Mouse (Mus musculus): ENCODE data around the gene Gm20458. TPM values are rescaled to one million over a fixed set of nuclear protein-coding genes. Genes with fewer than 3 reads are reported as not detected.

Gm20458 gene
- total RNA-seq, 2 experiments from 2014 or later, result 3.7 to 11.1 TPM

DNA sequence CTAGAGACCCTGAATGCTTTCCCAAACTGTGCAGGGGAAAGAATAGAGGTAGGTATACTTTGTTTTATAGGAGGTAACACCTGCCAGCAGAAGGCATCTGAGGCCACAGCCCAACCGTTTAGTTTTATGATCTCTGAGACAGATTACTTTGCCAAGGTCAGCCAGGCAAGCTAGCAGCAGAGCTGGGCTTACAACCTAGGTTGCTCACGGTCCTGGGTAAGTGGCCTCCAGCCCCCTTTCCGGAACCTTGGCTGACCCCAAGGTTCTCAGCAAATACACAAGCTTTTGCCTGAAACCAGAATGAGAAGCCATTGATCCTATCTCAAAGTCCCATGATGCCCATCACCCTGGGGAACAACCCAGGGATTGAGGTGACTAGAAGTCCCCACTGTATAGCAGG, 26.1 kb upstream of the Gm20458 start:
- no peak for DNase-seq

GRCm38 (mm10) chr2:164435216-164436090, 25.3 kb upstream of the Gm20458 start:
- DNase-seq, result no peak

GRCm38 (mm10) chr2:164436215-164436913, 24.4 kb upstream of the Gm20458 start:
- DNase-seq, result no peak

- DNase-seq, result peak; percentile 51 to 61
These were observed 23.8 kb upstream of the Gm20458 start for GRCm38 (mm10) chr2:164436961-164437360.

DNA sequence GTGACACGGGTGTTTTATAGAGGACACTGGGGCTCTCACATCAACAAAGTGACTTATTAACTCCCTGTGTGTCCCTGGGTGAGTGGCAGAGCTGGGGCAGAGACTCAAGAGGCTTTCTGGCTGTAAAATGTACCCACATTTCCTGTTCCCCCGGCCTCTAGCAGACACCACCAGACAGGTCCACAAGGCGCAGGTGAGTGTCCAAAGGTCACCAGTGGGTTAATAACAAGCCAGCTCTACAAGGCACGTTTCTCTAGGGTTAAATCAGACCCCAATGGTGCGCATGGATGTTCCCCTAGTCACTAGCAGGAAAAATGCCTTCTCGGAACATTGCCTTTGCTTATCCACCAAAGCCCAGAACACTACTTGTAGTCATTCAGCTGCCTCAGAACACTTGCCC, 23.1 kb upstream of the Gm20458 start:
- no peak for DNase-seq

DNA sequence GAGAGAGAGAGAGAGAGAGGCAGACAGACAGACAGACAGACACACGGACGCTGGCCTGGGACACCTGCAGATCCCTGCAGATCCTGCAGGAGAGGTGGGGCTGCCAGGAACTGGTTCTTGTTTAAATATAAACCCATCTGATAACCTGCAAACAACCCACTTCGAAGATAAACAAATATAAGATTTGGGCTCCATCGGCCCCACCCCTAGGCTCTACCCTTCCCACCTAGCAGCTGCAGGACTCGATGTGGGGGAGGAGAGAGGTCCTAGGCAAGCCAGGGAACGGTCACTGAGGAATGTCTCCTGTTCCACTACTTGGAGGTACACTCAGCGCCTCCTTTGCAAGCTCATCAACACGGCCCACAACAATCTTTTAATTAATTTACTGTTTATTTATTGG, 22.5 kb upstream of the Gm20458 start:
- no peak for DNase-seq

GRCm38 (mm10) chr2:164439001-164439421, 21.8 kb upstream of the Gm20458 start:
- peak; percentile 50 to 63 for DNase-seq

DNA sequence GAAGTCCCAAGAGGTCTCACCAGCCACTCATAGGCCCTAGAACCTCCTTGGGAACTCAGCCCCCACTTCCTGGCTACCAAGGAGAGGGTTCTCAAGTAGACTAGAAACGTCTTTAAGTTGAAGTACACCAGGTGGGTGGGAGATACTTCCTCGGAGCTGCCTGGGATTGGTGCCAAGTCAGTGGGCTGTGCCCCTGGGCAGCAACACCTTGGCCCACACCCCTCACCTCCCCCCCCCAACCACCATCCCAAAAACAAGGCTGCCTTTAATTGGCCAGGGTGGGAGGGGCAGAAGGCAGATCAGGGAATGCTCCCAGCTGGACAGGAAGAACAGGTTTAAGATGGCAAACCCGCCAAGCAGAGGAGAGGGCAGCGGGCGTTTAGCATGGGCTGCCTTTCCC, 20.5 kb upstream of the Gm20458 start:
- no peak for DNase-seq

GRCm38 (mm10) chr2:164441155-164441554, 19.6 kb upstream of the Gm20458 start:
- DNase-seq, result peak in 1 of 2 experiments; percentile 47

DNA sequence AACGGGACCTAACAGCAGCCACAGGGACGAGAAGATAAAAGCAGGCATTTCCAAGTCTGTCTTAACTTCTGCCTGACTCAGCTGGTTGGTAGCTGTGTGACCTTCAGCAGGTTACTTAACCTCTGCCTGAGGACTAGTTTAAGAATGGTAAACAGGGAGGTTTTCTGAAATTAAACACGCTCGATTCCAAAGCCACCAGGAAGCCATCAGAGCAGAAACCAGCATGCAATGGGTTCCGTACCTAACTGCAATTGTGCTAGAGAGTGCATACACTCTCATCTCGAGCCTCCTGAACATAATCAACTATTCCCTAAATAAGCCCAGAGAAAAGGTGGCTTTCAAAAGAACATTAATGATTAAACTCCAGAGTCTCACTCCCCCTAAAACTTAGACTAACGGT, 19.0 kb upstream of the Gm20458 start:
- DNase-seq, result no peak

- peak; percentile 60 to 76 for DNase-seq
These were observed 18.3 kb upstream of the Gm20458 start for GRCm38 (mm10) chr2:164442315-164443050.

GRCm38 (mm10) chr2:164443051-164443437, 17.7 kb upstream of the Gm20458 start:
- DNase-seq, result peak; percentile 90 to 92

- DNase-seq, result peak in 1 of 2 experiments; percentile 40
These were observed 17.2 kb upstream of the Gm20458 start, which contains the start of gene Sdc4 for GRCm38 (mm10) chr2:164443460-164444000. Sdc4 (minus strand) TSS chr2:164443887.

GRCm38 (mm10) chr2:164444701-164445100, 16.1 kb upstream of the Gm20458 start:
- DNase-seq, result no peak

DNA sequence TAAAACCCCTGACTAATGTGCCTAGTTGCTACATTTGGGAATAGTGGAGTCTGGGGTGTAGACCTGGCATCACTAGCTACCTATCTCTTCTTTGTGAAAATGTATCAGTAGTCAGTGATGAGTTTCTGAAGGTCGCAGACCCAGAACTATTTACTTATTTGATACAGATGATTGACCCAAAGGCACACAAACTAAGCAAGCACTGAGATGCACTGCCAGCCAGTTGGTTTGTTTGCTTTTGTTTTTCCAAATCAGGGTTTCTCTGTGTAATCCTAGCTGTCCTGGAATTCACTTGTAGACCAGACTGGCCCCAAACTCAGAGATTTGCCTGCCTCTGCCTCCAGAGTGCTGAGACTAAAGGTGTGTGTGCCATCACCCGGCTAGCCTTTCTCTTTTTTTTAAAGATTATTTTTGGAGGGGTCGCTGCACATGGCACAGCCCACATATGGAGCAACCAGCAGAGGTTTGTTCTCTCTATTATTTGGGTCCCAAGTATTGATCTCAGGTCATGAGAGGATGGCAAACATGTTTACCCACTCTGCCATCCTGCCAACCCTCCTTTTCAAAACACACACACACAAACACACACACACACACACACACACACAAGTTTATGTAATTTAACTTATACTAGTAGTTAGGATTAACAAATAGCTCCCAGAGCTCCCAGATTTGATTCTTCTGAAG, 15.2 kb upstream of the Gm20458 start:
- no peak for DNase-seq

GRCm38 (mm10) chr2:164446086-164446469, 14.7 kb upstream of the Gm20458 start:
- no peak for DNase-seq

GRCm38 (mm10) chr2:164448140-164448539, 12.6 kb upstream of the Gm20458 start:
- no peak for DNase-seq

DNA sequence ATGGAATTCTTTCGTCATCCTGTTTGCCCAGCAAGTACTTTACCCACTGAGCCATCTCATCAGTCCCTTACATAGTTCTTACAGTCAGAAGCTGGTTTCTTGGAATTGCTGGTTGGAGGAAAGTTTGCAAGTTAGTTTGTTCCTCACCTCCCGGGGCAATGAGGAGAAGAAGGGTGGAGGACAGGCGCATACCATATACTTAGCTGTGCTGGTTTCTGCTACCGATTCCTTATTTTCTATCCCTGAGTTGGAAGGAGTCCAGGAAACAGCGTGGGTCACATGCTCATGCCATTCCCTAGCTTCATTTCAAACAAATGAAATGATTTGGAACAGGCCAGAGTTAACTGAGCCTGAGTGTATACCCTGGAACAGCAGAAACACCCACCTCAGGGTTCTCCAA, 11.8 kb upstream of the Gm20458 start:
- DNase-seq, result no peak

DNA sequence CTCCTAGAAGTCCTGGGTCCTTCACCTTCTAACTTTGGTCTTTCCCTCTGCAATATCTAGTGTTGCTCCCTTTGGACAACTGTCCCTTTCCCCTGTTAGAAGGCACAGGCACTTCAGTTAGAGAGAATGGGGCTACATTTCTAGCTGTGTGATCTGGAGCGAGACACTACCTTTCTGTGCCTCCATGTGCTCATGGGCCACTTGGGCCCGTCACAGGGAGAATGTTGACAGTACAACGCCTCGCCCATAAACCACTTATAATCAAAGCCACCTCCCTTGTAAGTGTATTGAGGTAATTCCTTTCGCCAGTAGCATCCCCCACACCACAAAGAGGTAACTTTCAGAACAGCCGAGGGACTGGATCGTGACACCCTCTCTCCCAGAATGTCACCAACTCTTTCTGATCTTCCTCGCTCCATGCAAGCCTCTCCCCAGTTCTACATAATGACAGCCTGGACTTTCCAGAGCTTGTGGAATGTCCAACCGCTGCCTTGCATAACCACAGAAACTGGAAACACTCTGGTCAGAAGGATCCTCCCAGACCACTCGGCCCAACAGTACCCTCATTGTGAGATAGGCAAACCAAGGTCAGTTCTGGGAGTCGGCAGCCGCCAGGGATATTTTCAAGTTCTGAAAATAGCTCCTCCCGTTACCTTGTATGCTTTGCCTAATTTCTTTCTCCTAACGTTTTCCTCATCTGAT, 11.3 kb upstream of the Gm20458 start:
- DNase-seq, result no peak

DNA sequence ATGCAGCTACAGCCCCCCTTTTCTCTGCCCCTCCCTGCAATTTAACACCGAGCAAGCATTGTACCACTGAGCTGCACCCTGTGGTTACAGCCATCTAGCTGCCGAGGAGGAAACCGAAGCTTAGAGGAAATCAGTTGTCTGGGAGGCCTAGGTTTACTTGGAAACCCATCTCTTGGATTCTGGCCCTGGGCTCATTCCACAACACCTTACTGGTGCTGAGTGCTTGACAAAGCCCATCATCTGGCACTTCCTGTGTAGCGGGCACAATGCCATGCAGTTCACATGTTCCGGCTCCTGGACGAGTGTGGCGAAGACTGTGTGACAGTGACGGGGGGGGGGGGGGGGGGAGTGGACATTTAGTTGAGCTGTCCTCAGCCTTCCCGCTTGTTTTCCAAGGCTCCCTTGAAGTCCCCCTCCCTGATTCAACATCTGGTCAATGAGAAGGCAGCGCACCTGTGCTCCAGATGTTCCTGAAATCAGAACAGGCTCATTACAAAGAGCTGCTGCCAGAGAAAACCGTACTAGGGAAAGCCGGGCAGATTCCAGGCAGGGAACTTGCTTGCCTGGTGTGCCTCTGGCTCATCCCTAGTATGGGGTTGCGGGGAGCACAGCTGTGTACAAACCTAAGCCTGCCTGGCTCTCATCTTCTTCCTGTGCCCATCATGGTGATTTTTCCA, 8.6 kb upstream of the Gm20458 start:
- peak; percentile 72 to 85 for DNase-seq

Data from heart, adult 18-20 months (tissue).